Mouse (Mus musculus) intestine, embryonic 16.5 days (tissue): ENCODE data around the gene Serpinb3a. TPM values are rescaled to one million over a fixed set of nuclear protein-coding genes. Genes with fewer than 3 reads are reported as not detected.
"Not testable (repeated sequence)": the region's sequence is repeated elsewhere in the genome, so short reads cannot be mapped to it uniquely, and the experiment has no call there.

Experiments
- ATAC-seq: fragments of 200-750 bp; cut with Nextera tagmentation; 2 replicates; pipeline ENCODE4 v1.8.0; 2017; ENCODE audit warnings: moderate TSS enrichment, moderate library complexity
- H3K27ac ChIP-seq: fragments of 300-500 bp; sonication (generic); 2 replicates; pipeline ENCODE4 v1.5.1; 2014; ENCODE audit warnings: mild to moderate bottlenecking, low read length
- H3K27me3 ChIP-seq: fragments of 300-500 bp; sonication (generic); replicated peaks from 2 replicates; pipeline ENCODE4 v1.6.1; 2014; ENCODE audit warnings: low read length, control low read depth, mixed read lengths; ENCODE audit not compliant: control insufficient read depth, insufficient read depth
- H3K36me3 ChIP-seq: fragments of 300-500 bp; sonication (generic); 2 replicates; pipeline ENCODE4 v1.6.1; 2014; ENCODE audit warnings: low read length, control low read depth; ENCODE audit not compliant: control insufficient read depth, insufficient read depth
- H3K4me1 ChIP-seq: fragments of 300-500 bp; sonication (generic); 2 replicates; pipeline ENCODE4 v1.6.1; 2014; ENCODE audit warnings: low read length, control low read depth, mixed read lengths; ENCODE audit not compliant: control insufficient read depth, insufficient read depth
- H3K4me2 ChIP-seq: fragments of 300-500 bp; sonication (generic); 2 replicates; pipeline ENCODE4 v1.6.1; 2014; ENCODE audit warnings: low read depth, low read length, control low read depth
- H3K4me3 ChIP-seq: fragments of 300-500 bp; sonication (generic); 2 replicates; pipeline ENCODE4 v1.5.1; 2014; ENCODE audit warnings: mild to moderate bottlenecking, low read length
- H3K9ac ChIP-seq: fragments of 300-500 bp; sonication (generic); 2 replicates; pipeline ENCODE4 v1.6.1; 2014; ENCODE audit warnings: low read depth, low read length
- H3K9me3 ChIP-seq: fragments of 300-500 bp; sonication (generic); 2 replicates; pipeline ENCODE4 v1.6.1; 2016; ENCODE audit warnings: low read length, control low read depth; ENCODE audit not compliant: control insufficient read depth
- WGBS: fragments of 180-500 bp; shearing (Covaris S2); extraction: QIAGEN DNeasy Blood & Tissue Kit; methylation state at CpG from one replicate; pipeline ENCODE4 v1.1.7; 2014; 5-methylcytosine and 5-hydroxymethylcytosine counted together
- polyA plus RNA-seq: library from polyadenylated mRNA; unstranded; fragments of >200 nt; fragmentation: Nextera tagmentation; extraction: Ambion mirVana; gene quantifications from 2 replicates; pipeline ENCODE4 v1.2.1, GENCODE M21; 2015

Gene Serpinb3a
- not detected in 2 replicates for polyA plus RNA-seq

DNA sequence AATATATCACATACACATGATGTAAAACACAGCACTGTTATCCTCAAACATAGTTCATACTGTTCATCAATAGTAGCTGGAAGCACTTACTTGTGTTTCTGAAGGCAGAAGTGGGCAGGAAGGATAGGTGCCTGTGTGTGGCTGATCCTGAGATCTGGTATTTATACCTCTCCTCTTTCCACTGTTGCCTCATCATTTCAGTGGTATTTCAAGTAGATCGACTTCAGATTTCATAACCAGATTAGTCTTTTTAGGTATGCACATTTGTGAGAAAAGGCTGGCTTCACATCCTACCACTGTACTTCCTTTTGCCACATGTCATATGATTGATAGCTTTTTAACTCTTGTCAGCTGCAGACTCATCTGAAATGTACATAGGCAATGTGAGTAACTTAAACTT lies at the start of gene Serpinb3a:
Gene Serpinb3a, minus strand, starts transcription at position 101 of the 400 bp plus-strand sequence.
- ATAC-seq, result no peak
- Histone ChIP-seq H3K9ac (no peak within 1 kb of the TSS), H3K4me2 (no peak within 1 kb of the TSS), H3K27ac (no peak within 1 kb of the TSS), H3K27me3 (no peaks in the 10 kb centered on the region), H3K36me3 (no peaks in the 10 kb centered on the region), H3K9me3 (no peaks in the 10 kb centered on the region), H3K4me3 (no peak within 1 kb of the TSS), H3K4me1 (no peaks in the 10 kb centered on the region)
- WGBS, result 85% methylated on average over 1 of the region's 1 CpGs

DNA sequence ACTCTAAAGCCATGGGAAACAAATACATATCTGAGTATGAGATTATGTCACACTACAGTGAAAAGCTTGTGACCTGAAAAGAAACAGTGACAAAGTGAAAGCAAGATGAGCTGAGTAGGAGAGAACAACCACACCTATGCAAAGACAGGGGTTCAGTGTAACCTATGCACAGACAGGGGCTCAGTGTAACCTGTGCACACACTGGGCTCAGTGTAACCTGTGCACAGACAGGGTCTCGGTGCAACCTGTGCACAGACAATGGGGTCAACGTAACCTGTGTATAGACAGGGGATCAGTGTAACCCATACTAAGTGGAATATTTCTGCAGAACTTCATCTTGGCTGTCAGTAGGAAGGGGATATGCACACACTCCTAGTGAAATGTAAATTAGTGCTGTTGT lies 46.3 kb upstream of the Serpinb3a start:
- WGBS, result 82% methylated on average over 2 of the region's 2 CpGs
- no peak for ATAC-seq
- Histone ChIP-seq H3K27ac (no peak overlapping the region), H3K4me2 (no peak overlapping the region), H3K9ac (no peak overlapping the region), H3K4me1 (no peaks in the 10 kb centered on the region), H3K9me3 (no peaks in the 10 kb centered on the region), H3K36me3 (no peaks in the 10 kb centered on the region), H3K4me3 (no peak overlapping the region), H3K27me3 (no peaks in the 10 kb centered on the region)

DNA sequence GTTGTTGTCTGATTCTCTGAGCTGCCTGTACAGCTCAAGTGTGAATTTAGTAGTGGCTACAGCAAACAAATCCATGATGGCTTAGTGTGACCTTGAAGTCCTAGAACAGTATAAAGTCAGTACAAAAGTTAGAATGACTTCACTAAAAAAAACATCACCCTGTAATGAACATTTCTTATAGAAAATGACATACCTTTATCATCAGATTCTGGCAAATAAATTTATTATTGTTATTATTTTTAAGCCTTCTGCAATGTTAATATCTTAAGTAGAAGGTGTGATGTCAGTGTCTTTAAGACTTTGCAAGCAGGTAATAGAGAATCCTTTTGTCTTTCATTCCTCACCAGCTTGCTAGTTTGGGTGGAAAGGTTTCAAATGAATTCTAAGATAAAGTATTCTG lies 31.3 kb upstream of the Serpinb3a start, which contains the start of gene Serpinb3d:
Gene Serpinb3d, minus strand, starts transcription at position 101 of the 400 bp plus-strand sequence.
- ATAC-seq, result no peak
- H3K36me3 ChIP-seq, result no peaks in the 10 kb centered on the region
- no peak within 1 kb of the TSS for H3K4me3 ChIP-seq
- H3K27ac ChIP-seq, result no peak within 1 kb of the TSS
- H3K9me3 ChIP-seq, result no peaks in the 10 kb centered on the region
- H3K4me1 ChIP-seq, result no peaks in the 10 kb centered on the region
- H3K9ac ChIP-seq, result no peak within 1 kb of the TSS
- H3K4me2 ChIP-seq, result no peak within 1 kb of the TSS
- H3K27me3 ChIP-seq, result no peaks in the 10 kb centered on the region

DNA sequence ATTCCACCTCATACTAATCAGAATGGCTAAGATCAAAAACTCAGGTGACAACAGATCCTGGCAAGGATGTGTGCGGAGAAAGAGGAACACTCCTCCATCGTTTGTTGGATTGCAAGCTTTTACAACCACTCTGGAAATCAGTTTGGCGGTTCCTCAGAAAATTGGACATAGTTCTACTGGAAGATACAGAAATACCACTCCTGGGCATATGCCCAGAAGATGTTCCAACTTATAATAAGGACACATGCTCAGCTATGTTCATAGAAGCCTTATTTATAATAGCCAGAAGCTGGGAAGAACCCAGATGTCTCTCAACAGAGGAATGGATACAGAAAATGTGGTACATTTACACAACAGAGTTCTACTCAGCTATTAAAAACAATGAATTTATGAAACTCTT lies 17.9 kb downstream of the Serpinb3a start:
- WGBS, result 92% methylated on average over 3 of the region's 3 CpGs
- H3K36me3 ChIP-seq, H3K4me3 ChIP-seq: not testable (repeated sequence)

DNA sequence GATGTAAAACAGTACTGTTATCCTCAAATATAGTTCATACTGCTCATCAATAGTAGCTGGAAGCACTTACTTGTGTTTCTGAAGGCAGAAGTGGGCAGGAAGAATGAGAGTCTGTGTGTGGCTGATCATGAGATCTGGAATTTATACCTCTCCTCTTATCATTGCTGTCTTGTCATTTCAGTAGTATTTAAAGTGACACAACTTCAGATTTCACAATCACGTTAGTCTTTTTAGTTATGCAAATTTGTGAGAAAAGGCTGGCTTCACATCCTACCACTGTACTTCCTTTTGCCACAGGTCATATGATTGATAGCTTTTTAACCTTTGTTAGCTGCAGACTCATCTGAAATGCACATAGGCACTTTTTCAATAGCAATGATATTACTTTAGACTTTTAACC lies 26.2 kb downstream of the Serpinb3a start:
- Histone ChIP-seq H3K4me3 (no peak overlapping the region), H3K9ac (no peak overlapping the region), H3K27ac (no peak overlapping the region), H3K27me3 (no peaks in the 10 kb centered on the region), H3K4me1 (no peaks in the 10 kb centered on the region), H3K36me3 (no peaks in the 10 kb centered on the region), H3K9me3 (no peaks in the 10 kb centered on the region), H3K4me2 (no peak overlapping the region)
- ATAC-seq, result no peak
- 65% methylated on average over 1 of the region's 1 CpGs for WGBS

More for the DNA sequence above, 17.9 kb downstream of the Serpinb3a start:
- not testable (repeated sequence) for H3K9me3 ChIP-seq, H3K4me2 ChIP-seq, H3K27ac ChIP-seq, H3K9ac ChIP-seq, ATAC-seq, H3K27me3 ChIP-seq, H3K4me1 ChIP-seq

DNA sequence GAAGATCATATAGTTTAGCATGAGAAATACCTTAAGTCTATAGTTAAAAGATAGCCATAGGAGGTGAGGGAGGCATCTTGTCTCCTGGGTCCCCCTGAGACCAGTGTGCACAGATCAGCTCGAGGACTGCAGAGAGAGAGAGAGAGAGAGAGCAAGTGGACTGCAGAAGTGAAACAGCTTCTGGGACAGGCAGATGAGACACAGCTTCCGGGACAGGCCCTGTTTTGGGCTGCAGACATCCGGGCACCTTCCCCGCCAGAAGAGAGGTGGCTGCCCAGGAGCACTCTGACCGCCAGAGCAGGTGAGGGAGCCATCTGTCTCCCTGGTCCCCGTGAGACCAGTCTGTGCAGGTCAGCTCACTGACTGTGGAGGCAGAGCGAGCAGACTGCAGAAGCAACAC lies 36.9 kb downstream of the Serpinb3a start:
- Histone ChIP-seq H3K9me3 (no peaks in the 10 kb centered on the region), H3K27ac (no peak overlapping the region), H3K4me2 (no peak overlapping the region), H3K9ac (no peak overlapping the region), H3K4me3 (no peak overlapping the region), H3K36me3 (no peaks in the 10 kb centered on the region), H3K4me1 (no peaks in the 10 kb centered on the region), H3K27me3 (no peaks in the 10 kb centered on the region)
- no peak for ATAC-seq
- 83% methylated on average over 7 of the region's 7 CpGs for WGBS

DNA sequence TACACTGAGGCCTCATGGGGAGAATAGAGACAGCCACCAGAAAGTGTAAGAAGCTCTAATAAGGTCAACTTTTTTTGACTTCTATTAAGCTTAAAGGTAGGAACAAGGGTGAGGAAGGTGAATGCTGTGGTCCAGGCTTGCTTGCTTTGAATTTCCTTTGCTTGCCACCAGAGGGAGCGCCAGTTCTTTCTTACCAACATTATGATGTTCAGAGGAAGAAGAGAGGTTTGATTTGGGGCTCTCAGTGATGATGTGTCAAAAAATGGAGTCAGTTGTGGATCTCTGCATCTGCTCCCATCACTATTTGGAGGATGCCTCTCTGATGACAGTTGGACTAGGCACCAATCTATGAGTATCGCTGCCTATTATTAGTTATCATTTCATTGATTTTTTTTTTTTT lies 37.6 kb downstream of the Serpinb3a start:
- no peak overlapping the region for H3K4me2 ChIP-seq
- 50% methylated on average over 2 of the region's 2 CpGs for WGBS
- no peak overlapping the region for H3K9ac ChIP-seq
- H3K36me3 ChIP-seq, result no peaks in the 10 kb centered on the region
- no peaks in the 10 kb centered on the region for H3K4me1 ChIP-seq
- no peak overlapping the region for H3K27ac ChIP-seq
- H3K9me3 ChIP-seq, result no peaks in the 10 kb centered on the region
- ATAC-seq, result no peak
- H3K27me3 ChIP-seq, result no peaks in the 10 kb centered on the region
- no peak overlapping the region for H3K4me3 ChIP-seq

DNA sequence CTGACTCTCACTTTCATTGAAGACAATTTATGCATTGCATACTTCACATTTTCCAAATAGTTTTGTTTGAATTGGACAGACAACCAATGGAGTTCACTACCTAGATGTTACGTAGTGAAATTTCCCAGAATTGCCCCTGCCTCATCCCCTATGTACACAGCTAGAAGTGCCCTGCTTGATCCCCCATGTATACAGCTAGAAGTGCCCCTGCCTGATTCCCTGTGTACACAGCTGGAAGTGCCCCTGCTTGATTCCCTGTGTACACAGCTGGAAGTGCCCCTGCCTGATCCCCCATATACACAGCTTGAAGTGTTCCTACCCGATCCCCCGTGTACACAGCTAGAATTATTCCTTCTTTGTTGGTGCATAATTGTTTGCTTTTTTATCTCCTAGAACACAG lies 45.8 kb downstream of the Serpinb3a start:
- no peak overlapping the region for H3K27ac ChIP-seq
- no peak overlapping the region for H3K4me2 ChIP-seq
- H3K9ac ChIP-seq, result no peak overlapping the region
- no peaks in the 10 kb centered on the region for H3K27me3 ChIP-seq
- H3K36me3 ChIP-seq, result no peaks in the 10 kb centered on the region
- H3K4me1 ChIP-seq, result no peaks in the 10 kb centered on the region
- WGBS, result 59% methylated on average over 3 of the region's 3 CpGs
- no peak overlapping the region for H3K4me3 ChIP-seq
- ATAC-seq, result no peak
- no peaks in the 10 kb centered on the region for H3K9me3 ChIP-seq

DNA sequence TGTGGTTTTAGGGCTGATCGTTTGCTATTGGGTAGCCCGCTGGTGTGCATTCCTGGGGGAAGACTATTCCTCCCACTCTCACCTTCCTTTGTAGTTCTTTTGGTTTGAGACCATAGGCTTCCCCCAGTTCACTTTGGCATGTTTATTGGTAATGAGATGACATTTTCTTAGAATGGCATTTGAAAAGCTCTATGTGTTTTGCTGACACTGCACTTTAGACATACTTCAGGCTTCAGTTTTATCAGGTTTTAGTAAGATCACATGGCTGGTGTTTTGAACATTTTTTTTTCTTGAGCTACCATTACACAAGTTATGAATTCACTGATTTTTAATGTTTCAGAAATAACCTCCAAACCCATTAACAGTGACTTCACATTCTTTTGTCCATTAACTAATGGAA lies 50.3 kb downstream of the Serpinb3a start:
- Histone ChIP-seq H3K4me3 (no peak overlapping the region), H3K27me3 (no peaks in the 10 kb centered on the region), H3K9ac (no peak overlapping the region), H3K36me3 (no peaks in the 10 kb centered on the region), H3K9me3 (no peaks in the 10 kb centered on the region), H3K27ac (no peak overlapping the region), H3K4me1 (no peaks in the 10 kb centered on the region), H3K4me2 (no peak overlapping the region)
- WGBS, result 83% methylated on average over 2 of the region's 2 CpGs
- ATAC-seq, result no peak

DNA sequence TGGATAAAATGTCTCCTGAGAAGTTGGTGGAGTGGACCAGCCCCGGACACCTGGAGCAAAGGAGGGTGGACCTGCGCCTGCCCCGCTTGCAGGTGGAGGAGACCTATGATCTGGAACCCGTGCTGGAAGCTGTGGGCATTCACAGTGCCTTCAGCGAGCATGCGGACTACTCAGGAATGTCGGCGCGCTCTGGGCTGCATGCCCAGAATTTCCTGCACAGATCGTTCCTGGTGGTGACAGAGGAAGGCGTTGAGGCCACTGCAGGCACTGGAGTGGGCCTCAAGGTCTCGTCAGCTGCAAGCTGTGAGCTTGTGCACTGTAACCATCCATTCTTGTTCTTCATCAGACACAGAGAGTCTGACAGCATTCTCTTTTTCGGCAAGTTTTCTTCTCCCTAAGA lies 51.7 kb downstream of the Serpinb3a start:
- H3K27ac ChIP-seq, result no peak overlapping the region
- ATAC-seq, result no peak
- no peaks in the 10 kb centered on the region for H3K27me3 ChIP-seq
- 68% methylated on average over 13 of the region's 13 CpGs for WGBS
- no peak overlapping the region for H3K4me3 ChIP-seq
- no peak overlapping the region for H3K4me2 ChIP-seq
- H3K36me3 ChIP-seq, result no peaks in the 10 kb centered on the region
- H3K4me1 ChIP-seq, result no peaks in the 10 kb centered on the region
- no peaks in the 10 kb centered on the region for H3K9me3 ChIP-seq
- H3K9ac ChIP-seq, result no peak overlapping the region
